Mouse (Mus musculus): ENCODE data around the gene Ankrd28. TPM values are rescaled to one million over a fixed set of nuclear protein-coding genes. Genes with fewer than 3 reads are reported as not detected.

The Ankrd28 gene
- polyA plus RNA-seq, 1 experiment from 2014 or later, result 11.7 TPM

DNA sequence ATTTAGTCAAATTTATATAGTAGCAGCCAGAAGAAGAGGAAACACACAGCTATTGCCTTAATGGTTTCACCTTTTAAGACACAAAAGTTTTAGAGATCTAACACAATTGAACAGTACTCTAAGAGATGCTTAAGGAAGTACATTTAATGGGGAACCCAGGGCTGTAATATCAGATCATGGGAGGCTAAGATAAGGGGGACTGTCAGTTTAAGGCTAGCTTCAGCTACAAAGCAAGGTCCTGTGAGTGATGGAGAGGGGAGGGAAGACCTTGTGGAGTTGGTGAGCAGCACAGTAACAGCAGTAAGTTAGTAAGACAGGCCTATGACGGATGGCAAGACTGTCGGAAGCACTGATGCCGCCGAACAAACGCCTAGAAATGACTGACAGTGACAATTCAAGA lies 113.1 kb downstream of the Ankrd28 start:
- no peak for TF ChIP-seq CTCF (IDR thresholded peaks at IDR 0.05; ENCODE audit: low read depth)

DNA sequence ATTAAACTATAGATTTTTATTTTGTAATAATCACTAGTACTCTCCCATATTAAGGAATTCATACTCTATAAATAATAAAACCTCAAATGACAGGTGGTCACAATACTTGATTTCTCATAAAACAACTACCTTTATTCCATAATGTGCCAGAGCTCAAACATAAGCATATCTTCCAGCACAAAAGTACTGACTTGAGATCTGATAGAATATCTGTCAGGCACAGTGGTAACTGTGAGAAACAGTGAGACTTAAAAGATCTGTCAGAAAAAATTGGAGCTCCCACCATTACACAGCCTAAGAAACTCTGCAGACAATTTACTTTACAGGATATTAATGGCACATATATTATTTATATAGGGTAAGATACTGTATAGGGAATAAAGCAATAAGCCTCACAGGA lies 114.8 kb downstream of the Ankrd28 start:
- Histone ChIP-seq H3K9ac (no peak overlapping the region), H3K9me3 (ENCODE audit: low read depth, low read length) (no peaks in the 10 kb centered on the region), H3K4me1 (ENCODE audit: insufficient read depth) (no peaks in the 10 kb centered on the region), H3K4me2 (no peak overlapping the region), H3K27me3 (ENCODE audit: insufficient read depth, low read length) (no peaks in the 10 kb centered on the region), H3K4me3 (ENCODE audit: low read depth, low read length) (no peak overlapping the region), H3K27ac (ENCODE audit: low read depth) (no peak overlapping the region), H3K36me3 (ENCODE audit: insufficient read depth) (peaks cover 40% of the 10 kb centered on the region)
- ATAC-seq (ENCODE audit: insufficient read depth) (no peak), DNase-seq (no peak)
- no peak for TF ChIP-seq CTCF (IDR thresholded peaks at IDR 0.05; ENCODE audit: low read depth)

More for the DNA sequence above, 113.1 kb downstream of the Ankrd28 start:
- H3K27ac ChIP-seq (ENCODE audit: low read depth), result no peak overlapping the region
- H3K9ac ChIP-seq, result no peak overlapping the region
- peaks cover 42% of the 10 kb centered on the region for H3K36me3 ChIP-seq (ENCODE audit: insufficient read depth)
- WGBS, result 91% methylated on average over 5 of the region's 5 CpGs
- no peak overlapping the region for H3K4me3 ChIP-seq (ENCODE audit: low read depth, low read length)
- H3K4me2 ChIP-seq, result no peak overlapping the region
- H3K9me3 ChIP-seq (ENCODE audit: low read depth, low read length), result no peaks in the 10 kb centered on the region
- DNase-seq (no peak), ATAC-seq (ENCODE audit: insufficient read depth) (no peak)
- H3K4me1 ChIP-seq (ENCODE audit: insufficient read depth), result no peaks in the 10 kb centered on the region
- H3K27me3 ChIP-seq (ENCODE audit: insufficient read depth, low read length), result no peaks in the 10 kb centered on the region

DNA sequence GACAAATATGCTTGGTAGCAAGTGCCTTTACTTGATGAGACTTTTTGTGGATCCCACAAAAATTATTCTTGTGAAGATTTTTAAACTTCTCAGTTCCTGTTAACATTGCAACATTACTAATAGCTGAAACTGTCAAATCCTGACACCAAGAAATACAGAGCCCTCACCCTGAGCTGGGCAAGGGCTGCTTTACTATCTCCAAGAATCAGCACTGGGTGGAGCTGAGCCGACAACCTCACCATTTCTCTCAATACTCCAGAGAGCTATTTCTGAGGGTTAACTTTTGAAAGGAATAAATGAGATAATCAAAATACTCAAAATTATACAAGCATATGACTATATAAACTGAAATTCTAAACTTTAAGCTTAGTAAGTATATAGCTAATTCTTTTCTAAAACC lies 121.1 kb downstream of the Ankrd28 start:
- Histone ChIP-seq H3K27ac (ENCODE audit: low read depth) (no peak overlapping the region), H3K4me1 (ENCODE audit: insufficient read depth) (no peaks in the 10 kb centered on the region), H3K9ac (no peak overlapping the region), H3K27me3 (ENCODE audit: insufficient read depth, low read length) (no peaks in the 10 kb centered on the region), H3K36me3 (ENCODE audit: insufficient read depth) (peaks cover 43% of the 10 kb centered on the region), H3K4me3 (ENCODE audit: low read depth, low read length) (no peak overlapping the region), H3K9me3 (ENCODE audit: low read depth, low read length) (no peaks in the 10 kb centered on the region), H3K4me2 (no peak overlapping the region)
- WGBS, result 85% methylated on average over 1 of the region's 1 CpGs
- no peak for TF ChIP-seq CTCF (IDR thresholded peaks at IDR 0.05; ENCODE audit: low read depth)
- ATAC-seq (ENCODE audit: insufficient read depth) (no peak), DNase-seq (no peak)

DNA sequence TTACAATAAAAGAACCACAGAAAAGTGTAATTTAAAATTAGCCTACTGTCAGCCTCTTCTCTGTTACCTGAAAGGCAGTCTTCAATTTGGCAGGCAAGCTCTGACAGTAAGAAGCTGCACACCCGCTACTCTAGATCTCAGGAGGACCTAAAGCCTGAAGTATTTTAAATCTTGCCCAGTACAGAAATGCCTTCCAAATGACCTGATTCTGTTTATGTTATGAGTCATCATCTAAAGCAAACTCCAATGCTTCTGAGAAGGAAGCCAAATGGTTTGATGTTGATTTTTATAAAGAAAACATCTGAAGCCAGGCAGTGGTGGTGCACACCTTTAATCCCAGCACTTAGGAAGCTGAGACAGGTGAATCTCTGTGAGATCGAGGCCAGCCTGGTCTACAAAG lies 130.1 kb downstream of the Ankrd28 start:
- H3K9ac ChIP-seq, result no peak overlapping the region
- H3K4me2 ChIP-seq, result no peak overlapping the region
- H3K27me3 ChIP-seq (ENCODE audit: insufficient read depth, low read length), result no peaks in the 10 kb centered on the region
- H3K27ac ChIP-seq (ENCODE audit: low read depth), result no peak overlapping the region
- peaks cover 34% of the 10 kb centered on the region for H3K36me3 ChIP-seq (ENCODE audit: insufficient read depth)
- ATAC-seq (ENCODE audit: insufficient read depth) (no peak), DNase-seq (no peak)
- WGBS, result 78% methylated on average over 2 of the region's 2 CpGs
- H3K4me1 ChIP-seq (ENCODE audit: insufficient read depth), result no peaks in the 10 kb centered on the region
- no peak for TF ChIP-seq CTCF (IDR thresholded peaks at IDR 0.05; ENCODE audit: low read depth)
- H3K4me3 ChIP-seq (ENCODE audit: low read depth, low read length), result no peak overlapping the region
- H3K9me3 ChIP-seq (ENCODE audit: low read depth, low read length), result no peaks in the 10 kb centered on the region

DNA sequence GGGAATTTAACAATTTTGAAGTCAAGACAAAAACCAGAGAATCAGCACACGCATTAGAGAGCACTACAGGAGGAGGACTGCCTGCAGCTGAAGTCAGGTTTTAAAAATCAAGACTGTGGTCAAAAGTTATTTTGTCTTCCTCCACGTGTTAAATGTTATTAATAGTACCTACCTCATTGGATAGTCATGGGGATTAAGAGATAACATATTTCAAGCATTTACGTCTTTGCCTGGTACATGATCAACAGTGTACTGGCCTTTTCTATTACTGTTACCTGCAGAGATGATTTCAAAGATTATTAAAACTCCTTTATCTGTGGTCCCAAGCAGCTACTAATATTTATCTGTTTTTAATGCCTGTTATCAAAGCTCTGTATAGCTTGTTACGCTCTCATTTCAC lies 132.7 kb downstream of the Ankrd28 start:
- no peak overlapping the region for H3K27ac ChIP-seq (ENCODE audit: low read depth)
- H3K4me2 ChIP-seq, result no peak overlapping the region
- ATAC-seq (ENCODE audit: insufficient read depth) (no peak), DNase-seq (no peak)
- peaks cover 19% of the 10 kb centered on the region; the same call in 1 of the 2 replicates for H3K36me3 ChIP-seq (ENCODE audit: insufficient read depth)
- H3K27me3 ChIP-seq (ENCODE audit: insufficient read depth, low read length), result no peaks in the 10 kb centered on the region
- no peak for TF ChIP-seq CTCF (IDR thresholded peaks at IDR 0.05; ENCODE audit: low read depth)
- H3K9me3 ChIP-seq (ENCODE audit: low read depth, low read length), result no peaks in the 10 kb centered on the region
- H3K9ac ChIP-seq, result no peak overlapping the region
- 86% methylated on average over 4 of the region's 4 CpGs for WGBS
- H3K4me1 ChIP-seq (ENCODE audit: insufficient read depth), result no peaks in the 10 kb centered on the region
- H3K4me3 ChIP-seq (ENCODE audit: low read depth, low read length), result no peak overlapping the region

DNA sequence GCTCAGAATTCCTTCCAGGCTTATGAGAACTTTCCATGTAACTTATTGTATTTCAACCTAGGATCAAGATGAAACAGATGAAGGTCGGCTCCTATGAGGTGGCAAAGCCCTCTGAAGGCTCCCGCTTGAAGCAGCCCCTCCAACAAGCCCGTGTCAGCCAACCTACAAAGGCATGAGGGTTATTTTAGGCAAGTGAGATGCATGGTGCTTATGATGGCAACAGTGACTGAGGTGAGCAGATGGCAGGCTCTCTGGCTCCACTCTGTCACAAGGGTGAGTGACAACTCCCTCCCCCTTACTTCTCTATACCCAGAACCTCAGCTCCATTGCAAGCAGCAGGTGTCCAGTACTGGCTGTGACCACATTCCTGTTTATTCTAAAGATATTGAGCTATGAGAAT lies 133.1 kb downstream of the Ankrd28 start:
- H3K27ac ChIP-seq (ENCODE audit: low read depth), result no peak overlapping the region
- TF ChIP-seq CTCF (IDR thresholded peaks at IDR 0.05; ENCODE audit: low read depth), result no peak
- WGBS, result 85% methylated on average over 3 of the region's 3 CpGs
- no peak for ATAC-seq (ENCODE audit: insufficient read depth)
- no peak overlapping the region for H3K4me3 ChIP-seq (ENCODE audit: low read depth, low read length)
- H3K9me3 ChIP-seq (ENCODE audit: low read depth, low read length), result no peaks in the 10 kb centered on the region
- H3K36me3 ChIP-seq (ENCODE audit: insufficient read depth), result peaks cover 14% of the 10 kb centered on the region; the same call in 1 of the 2 replicates
- H3K9ac ChIP-seq, result no peak overlapping the region
- no peaks in the 10 kb centered on the region for H3K4me1 ChIP-seq (ENCODE audit: insufficient read depth)
- no peaks in the 10 kb centered on the region for H3K27me3 ChIP-seq (ENCODE audit: insufficient read depth, low read length)
- DNase-seq, result no peak
- no peak overlapping the region for H3K4me2 ChIP-seq

DNA sequence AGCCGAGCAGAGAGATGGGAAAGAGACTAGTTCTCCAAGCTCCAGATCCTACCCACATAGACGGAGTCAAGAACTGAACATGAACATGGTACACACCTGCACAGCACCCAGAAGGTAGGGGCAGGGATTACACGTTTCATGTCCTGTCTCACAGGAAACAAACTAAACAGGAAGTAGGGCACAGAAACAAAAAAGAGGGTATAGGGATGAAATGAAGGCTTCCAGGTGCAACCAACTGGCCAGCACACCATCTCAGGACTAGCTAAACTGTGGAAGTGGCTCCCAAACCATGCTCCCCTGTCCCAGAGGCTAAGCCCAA lies 133.5 kb downstream of the Ankrd28 start:
- no peaks in the 10 kb centered on the region for H3K4me1 ChIP-seq (ENCODE audit: insufficient read depth)
- DNase-seq, result no peak
- H3K36me3 ChIP-seq (ENCODE audit: insufficient read depth), result peaks cover 11% of the 10 kb centered on the region; the same call in 1 of the 2 replicates
- H3K9me3 ChIP-seq (ENCODE audit: low read depth, low read length), result no peaks in the 10 kb centered on the region
- WGBS, result 77% methylated on average over 3 of the region's 3 CpGs
- no peak for TF ChIP-seq CTCF (IDR thresholded peaks at IDR 0.05; ENCODE audit: low read depth)
- H3K4me3 ChIP-seq (ENCODE audit: low read depth, low read length), result no peak overlapping the region
- H3K27ac ChIP-seq (ENCODE audit: low read depth), result no peak overlapping the region
- H3K27me3 ChIP-seq (ENCODE audit: insufficient read depth, low read length), result no peaks in the 10 kb centered on the region
- no peak overlapping the region for H3K9ac ChIP-seq
- no peak overlapping the region for H3K4me2 ChIP-seq
- ATAC-seq (ENCODE audit: insufficient read depth), result no peak

All from lung, embryonic 14.5 days (tissue).